Mouse (Mus musculus): ENCODE data around the gene Dus1l.

- TF ChIP-seq POLR2A (IDR thresholded peaks at IDR 0.05; ENCODE audit: control insufficient read depth, low read depth, low read length) (no peak), CTCF (IDR thresholded peaks at IDR 0.05; ENCODE audit: control insufficient read depth, insufficient read depth, insufficient replicate concordance, low read depth, low read length) (no peak)
Measured at GRCm38 (mm10) chr11:120792652-120793051, 3.6 kb downstream of the Dus1l start.
